Mouse (Mus musculus): Measurements from ENCODE around the gene Glb1. TPM values are rescaled to one million over a fixed set of nuclear protein-coding genes. Genes with fewer than 3 reads are reported as not detected.

The Glb1 gene
- polyA plus RNA-seq, 1 experiment from 2014 or later = 32.2 TPM

- Histone ChIP-seq H3K36me3 (peaks cover 24% of the 10 kb centered on the region), H3K9me3 (no peaks in the 10 kb centered on the region), H3K4me1 (no peaks in the 10 kb centered on the region), H3K27ac (no peak overlapping the region), H3K4me2 (replicated peaks) (no peak overlapping the region), H3K9ac (no peak overlapping the region), H3K27me3 (no peaks in the 10 kb centered on the region), H3K4me3 (no peak overlapping the region)
- no peak for ATAC-seq (ENCODE audit: low FRiP score, low read depth)
- WGBS = 91% methylated on average over 6 of the region's 6 CpGs
These were observed 51.5 kb downstream of the Glb1 start for GRCm38 (mm10) chr9:114452418-114452817.

DNA sequence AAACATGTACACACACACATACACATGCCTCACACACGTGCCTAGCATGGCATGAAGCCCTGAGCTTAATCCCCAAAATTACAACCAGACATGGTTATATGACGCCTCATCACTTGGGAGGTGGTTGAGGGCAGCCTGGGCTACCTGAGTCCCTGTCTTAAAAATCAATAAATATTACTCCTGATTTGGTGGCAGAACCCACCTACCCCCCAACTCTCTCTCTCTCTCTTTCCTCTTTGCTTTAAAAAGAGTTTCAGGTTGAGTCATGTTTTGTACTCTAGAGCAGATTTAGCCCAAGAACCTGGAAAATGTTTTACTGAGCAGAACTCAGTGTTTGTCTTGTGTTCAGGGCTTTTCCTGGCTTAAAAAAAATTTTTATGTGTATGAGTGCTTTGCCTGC lies 54.5 kb downstream of the Glb1 start:
- 61% methylated on average over 2 of the region's 2 CpGs for WGBS
- peaks cover 43% of the 10 kb centered on the region for H3K36me3 ChIP-seq
- no peak overlapping the region for H3K27ac ChIP-seq
- H3K4me3 ChIP-seq = no peak overlapping the region
- H3K4me1 ChIP-seq = no peaks in the 10 kb centered on the region
- no peak overlapping the region for H3K4me2 ChIP-seq (replicated peaks)
- no peaks in the 10 kb centered on the region for H3K27me3 ChIP-seq
- no peaks in the 10 kb centered on the region for H3K9me3 ChIP-seq
- no peak for ATAC-seq (ENCODE audit: low FRiP score, low read depth)
- H3K9ac ChIP-seq = no peak overlapping the region

DNA sequence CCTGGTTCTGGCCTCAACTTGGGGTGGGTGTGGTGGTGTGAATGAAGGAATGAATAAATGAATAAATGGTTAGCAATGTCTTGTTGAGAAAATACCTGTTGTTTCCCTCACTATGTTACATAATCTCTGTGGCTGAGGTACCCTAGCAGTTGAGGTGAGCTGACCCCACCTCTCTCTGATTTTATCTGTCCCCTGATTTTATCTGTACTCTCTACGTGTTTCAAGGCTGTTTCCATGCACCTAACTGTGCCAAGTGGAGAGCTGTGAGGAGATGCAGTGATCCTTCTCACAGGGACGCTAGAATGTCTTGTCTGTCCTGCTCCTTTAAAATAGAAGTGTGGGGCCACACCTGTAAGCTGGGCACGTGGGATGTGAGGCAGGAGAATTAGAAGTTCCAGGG lies 57.6 kb downstream of the Glb1 start:
- no peak overlapping the region for H3K27ac ChIP-seq
- no peak overlapping the region for H3K4me2 ChIP-seq (replicated peaks)
- H3K9me3 ChIP-seq = no peaks in the 10 kb centered on the region
- H3K4me3 ChIP-seq = no peak overlapping the region
- no peak for ATAC-seq (ENCODE audit: low FRiP score, low read depth)
- 82% methylated on average over 3 of the region's 3 CpGs for WGBS
- H3K36me3 ChIP-seq = peaks cover 65% of the 10 kb centered on the region
- no peaks in the 10 kb centered on the region for H3K27me3 ChIP-seq
- no peaks in the 10 kb centered on the region for H3K4me1 ChIP-seq
- no peak overlapping the region for H3K9ac ChIP-seq

GRCm38 (mm10) chr9:114462569-114462968 lies 61.7 kb downstream of the Glb1 start:
- H3K27me3 ChIP-seq = no peaks in the 10 kb centered on the region
- no peak overlapping the region for H3K4me2 ChIP-seq (replicated peaks)
- peaks cover 64% of the 10 kb centered on the region for H3K36me3 ChIP-seq
- H3K4me3 ChIP-seq = no peak overlapping the region
- no peaks in the 10 kb centered on the region for H3K4me1 ChIP-seq
- no peak overlapping the region for H3K27ac ChIP-seq
- WGBS = 94% methylated on average over 7 of the region's 7 CpGs
- no peak overlapping the region for H3K9ac ChIP-seq
- no peak for ATAC-seq (ENCODE audit: low FRiP score, low read depth)
- no peaks in the 10 kb centered on the region for H3K9me3 ChIP-seq

GRCm38 (mm10) chr9:114465442-114465841 lies 64.6 kb downstream of the Glb1 start:
- Histone ChIP-seq H3K27ac (no peak overlapping the region), H3K4me3 (no peak overlapping the region), H3K9me3 (no peaks in the 10 kb centered on the region), H3K9ac (no peak overlapping the region), H3K27me3 (no peaks in the 10 kb centered on the region), H3K4me2 (replicated peaks) (no peak overlapping the region), H3K4me1 (no peaks in the 10 kb centered on the region), H3K36me3 (peaks cover 52% of the 10 kb centered on the region)
- WGBS = 78% methylated on average over 6 of the region's 6 CpGs
- ATAC-seq (ENCODE audit: low FRiP score, low read depth) = no peak

GRCm38 (mm10) chr9:114466871-114467270 lies 66.0 kb downstream of the Glb1 start:
- no peak for ATAC-seq (ENCODE audit: low FRiP score, low read depth)
- Histone ChIP-seq H3K27me3 (no peaks in the 10 kb centered on the region), H3K4me1 (no peaks in the 10 kb centered on the region), H3K4me3 (no peak overlapping the region), H3K4me2 (replicated peaks) (no peak overlapping the region), H3K9me3 (no peaks in the 10 kb centered on the region), H3K36me3 (peaks cover 46% of the 10 kb centered on the region), H3K9ac (no peak overlapping the region), H3K27ac (no peak overlapping the region)
- WGBS = 84% methylated on average over 7 of the region's 7 CpGs

DNA sequence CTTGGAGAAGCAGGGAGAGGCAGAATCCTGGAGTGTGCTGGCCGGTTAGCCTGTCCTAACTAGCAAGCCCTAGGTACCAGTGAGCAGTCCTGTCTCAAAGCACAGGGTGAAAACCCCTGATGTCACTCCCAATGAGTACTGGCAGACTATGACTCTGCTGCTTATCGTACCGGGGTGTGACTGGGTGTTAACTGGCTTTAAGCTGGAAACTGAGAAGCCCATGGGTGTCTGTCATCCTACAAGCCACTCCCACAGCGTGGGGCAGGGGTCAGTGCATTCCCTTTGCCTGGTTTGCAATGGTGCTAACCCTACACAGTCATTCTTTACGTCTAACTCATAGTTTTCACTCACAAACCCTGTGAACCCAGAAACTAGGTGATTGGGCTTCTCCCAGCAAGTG lies 67.3 kb downstream of the Glb1 start:
- peaks cover 32% of the 10 kb centered on the region for H3K36me3 ChIP-seq
- H3K27me3 ChIP-seq = no peaks in the 10 kb centered on the region
- WGBS = 75% methylated on average over 5 of the region's 5 CpGs
- H3K4me2 ChIP-seq (replicated peaks) = no peak overlapping the region
- no peak overlapping the region for H3K4me3 ChIP-seq
- no peak for ATAC-seq (ENCODE audit: low FRiP score, low read depth)
- H3K27ac ChIP-seq = no peak overlapping the region
- H3K4me1 ChIP-seq = no peaks in the 10 kb centered on the region
- no peak overlapping the region for H3K9ac ChIP-seq
- H3K9me3 ChIP-seq = no peaks in the 10 kb centered on the region

GRCm38 (mm10) chr9:114468701-114469100 lies 67.8 kb downstream of the Glb1 start:
- no peak for ATAC-seq (ENCODE audit: low FRiP score, low read depth)

GRCm38 (mm10) chr9:114471892-114472291 lies 71.0 kb downstream of the Glb1 start:
- WGBS = 78% methylated on average over 7 of the region's 7 CpGs

More at GRCm38 (mm10) chr9:114468701-114469100, 67.8 kb downstream of the Glb1 start:
- H3K4me1 ChIP-seq = no peaks in the 10 kb centered on the region
- H3K27me3 ChIP-seq = no peaks in the 10 kb centered on the region
- H3K9me3 ChIP-seq = no peaks in the 10 kb centered on the region
- WGBS = 93% methylated on average over 4 of the region's 4 CpGs
- H3K36me3 ChIP-seq = peaks cover 28% of the 10 kb centered on the region
- H3K4me2 ChIP-seq (replicated peaks) = no peak overlapping the region
- H3K4me3 ChIP-seq = no peak overlapping the region
- no peak overlapping the region for H3K27ac ChIP-seq
- no peak overlapping the region for H3K9ac ChIP-seq

GRCm38 (mm10) chr9:114477019-114477418 lies 76.1 kb downstream of the Glb1 start:
- H3K4me2 ChIP-seq (replicated peaks) = no peak overlapping the region
- 90% methylated on average over 9 of the region's 9 CpGs for WGBS
- no peak overlapping the region for H3K9ac ChIP-seq
- no peak overlapping the region for H3K4me3 ChIP-seq
- H3K9me3 ChIP-seq = no peaks in the 10 kb centered on the region
- H3K27ac ChIP-seq = no peak overlapping the region
- no peaks in the 10 kb centered on the region for H3K4me1 ChIP-seq
- H3K36me3 ChIP-seq = no peaks in the 10 kb centered on the region
- no peak for ATAC-seq (ENCODE audit: low FRiP score, low read depth)
- H3K27me3 ChIP-seq = no peaks in the 10 kb centered on the region

More at GRCm38 (mm10) chr9:114471892-114472291, 71.0 kb downstream of the Glb1 start:
- H3K4me1 ChIP-seq = no peaks in the 10 kb centered on the region
- H3K27ac ChIP-seq = no peak overlapping the region
- no peak overlapping the region for H3K9ac ChIP-seq
- peaks cover 6% of the 10 kb centered on the region; the same call in 1 of the 2 replicates for H3K36me3 ChIP-seq
- H3K9me3 ChIP-seq = no peaks in the 10 kb centered on the region
- no peak for ATAC-seq (ENCODE audit: low FRiP score, low read depth)
- H3K4me2 ChIP-seq (replicated peaks) = no peak overlapping the region
- no peaks in the 10 kb centered on the region for H3K27me3 ChIP-seq
- no peak overlapping the region for H3K4me3 ChIP-seq

- WGBS = 82% methylated on average over 3 of the region's 3 CpGs
- no peaks in the 10 kb centered on the region for H3K4me1 ChIP-seq
- H3K9me3 ChIP-seq = no peaks in the 10 kb centered on the region
- no peak overlapping the region for H3K27ac ChIP-seq
- ATAC-seq (ENCODE audit: low FRiP score, low read depth) = no peak
- no peaks in the 10 kb centered on the region for H3K27me3 ChIP-seq
- H3K4me3 ChIP-seq = no peak overlapping the region
- H3K4me2 ChIP-seq (replicated peaks) = no peak overlapping the region
- H3K36me3 ChIP-seq = no peaks in the 10 kb centered on the region
- no peak overlapping the region for H3K9ac ChIP-seq
These were observed 80.1 kb downstream of the Glb1 start for GRCm38 (mm10) chr9:114480940-114481339.

GRCm38 (mm10) chr9:114484771-114485170 lies 83.9 kb downstream of the Glb1 start:
- Histone ChIP-seq H3K9ac (no peak overlapping the region), H3K27me3 (no peaks in the 10 kb centered on the region), H3K4me2 (replicated peaks) (no peak overlapping the region), H3K4me3 (no peak overlapping the region), H3K36me3 (no peaks in the 10 kb centered on the region), H3K27ac (no peak overlapping the region), H3K4me1 (0 out of 2 replicates have a peak, but pooled peaks cover 3% of the 10 kb centered on the region), H3K9me3 (no peaks in the 10 kb centered on the region)
- 74% methylated on average over 5 of the region's 5 CpGs for WGBS
- no peak for ATAC-seq (ENCODE audit: low FRiP score, low read depth)

- Histone ChIP-seq H3K36me3 (no peaks in the 10 kb centered on the region), H3K9ac (no peak overlapping the region), H3K4me3 (no peak overlapping the region), H3K27me3 (no peaks in the 10 kb centered on the region), H3K27ac (no peak overlapping the region), H3K4me1 (0 out of 2 replicates have a peak, but pooled peaks cover 3% of the 10 kb centered on the region), H3K9me3 (no peaks in the 10 kb centered on the region), H3K4me2 (replicated peaks) (no peak overlapping the region)
- WGBS = 72% methylated on average over 4 of the region's 4 CpGs
- ATAC-seq (ENCODE audit: low FRiP score, low read depth) = no peak
These were observed 85.9 kb downstream of the Glb1 start for GRCm38 (mm10) chr9:114486808-114487207.
